Mouse (Mus musculus) brain, embryonic 18.5 days (tissue): ENCODE results near the gene H2-T23.
"Not testable (repeated sequence)": the region's sequence is repeated elsewhere in the genome, so short reads cannot be mapped to it uniquely, and the experiment has no call there.

Experiments
- DNase-seq: peaks from one replicate; pipeline ENCODE4 v3.0.0-alpha.2; 2012; ENCODE audit warnings: low read depth, low spot score

The H2-T23 gene

DNA sequence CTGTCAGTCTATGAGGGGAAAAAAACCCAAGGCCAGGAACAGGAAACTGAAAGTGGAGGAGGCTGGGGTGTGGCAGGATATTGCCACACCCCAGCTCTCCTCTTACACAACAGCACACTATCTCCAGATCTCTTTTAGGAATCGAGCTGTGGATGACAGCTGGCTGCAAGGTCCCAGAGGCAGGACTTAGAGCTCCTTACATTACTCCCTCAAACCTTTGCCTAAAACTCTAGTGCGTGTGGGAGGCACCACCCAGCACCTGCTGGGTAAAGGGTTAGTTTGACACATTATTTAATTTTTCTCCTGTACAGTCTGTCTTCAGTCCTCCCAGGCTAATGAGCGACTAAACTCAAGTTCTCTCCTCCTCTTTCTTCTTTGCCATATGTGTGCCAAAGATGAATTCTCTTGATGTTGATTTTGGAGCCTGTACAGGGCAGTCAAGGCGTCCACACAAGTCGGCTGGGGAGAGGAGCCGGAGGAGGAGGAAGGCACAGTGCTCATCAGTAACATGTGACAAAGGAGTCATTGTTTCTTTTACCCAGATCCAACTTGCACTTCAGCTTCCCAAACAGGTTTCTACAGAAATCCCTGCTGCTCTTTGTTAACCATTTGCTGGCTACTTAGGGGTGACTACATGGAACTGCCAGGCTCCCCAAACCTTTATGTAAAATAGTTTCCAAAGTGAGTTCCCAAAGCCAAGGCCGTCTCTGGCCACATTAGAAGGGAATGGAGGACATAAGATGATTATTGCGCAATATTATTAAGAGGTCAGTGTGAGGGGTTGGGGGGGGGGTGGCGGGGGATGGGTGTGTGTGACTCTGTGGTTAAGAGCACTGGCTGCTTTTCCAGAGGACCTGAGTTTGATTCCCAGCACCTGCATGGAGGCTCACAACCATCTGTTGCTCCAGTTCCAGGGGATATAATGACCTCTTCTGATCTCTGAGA lies 8.7 kb downstream of the H2-T23 start:
- no peak for DNase-seq

DNA sequence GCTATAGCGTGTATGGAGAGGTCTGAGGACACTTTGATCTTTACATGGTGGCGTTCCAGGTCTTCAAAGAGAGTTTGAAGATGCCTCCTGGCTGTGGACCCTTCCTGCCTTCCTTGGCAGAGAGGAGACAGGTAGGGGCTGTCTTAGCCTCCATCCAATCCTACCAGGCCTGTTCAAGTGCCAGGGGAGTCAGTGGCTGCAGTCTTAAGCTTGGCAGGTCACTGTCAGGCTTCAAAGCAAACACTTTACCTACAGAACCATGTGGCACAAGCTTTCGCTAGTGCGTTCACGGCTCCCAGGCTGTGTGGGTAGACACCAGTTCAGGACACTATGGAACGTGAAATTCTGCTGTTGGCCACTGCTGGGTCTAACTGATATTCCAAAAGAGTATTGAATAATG lies 9.7 kb downstream of the H2-T23 start:
- no peak for DNase-seq

DNA sequence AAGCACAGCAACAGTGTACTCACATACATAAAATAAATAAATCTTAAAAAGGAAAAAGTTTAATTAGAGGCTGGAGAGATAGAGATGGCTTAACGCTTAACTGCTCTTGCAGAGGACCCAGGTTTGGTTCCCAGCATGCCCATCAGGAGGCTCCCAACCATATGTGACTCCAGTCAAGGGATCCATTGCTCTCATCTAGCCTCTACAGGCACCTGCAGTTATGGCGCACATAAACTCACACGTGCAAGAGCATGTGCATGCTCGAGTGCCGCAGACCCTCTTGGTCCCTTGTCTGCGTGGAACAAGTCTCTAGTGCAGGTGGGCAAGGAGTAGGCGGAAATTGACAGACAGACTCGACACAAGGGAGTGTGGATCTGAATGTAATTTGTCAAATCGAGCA lies 10.6 kb downstream of the H2-T23 start:
- DNase-seq, result no peak

GRCm38 (mm10) chr17:36021309-36021708 lies 11.3 kb downstream of the H2-T23 start:
- no peak for DNase-seq

- no peak for DNase-seq
Measured at GRCm38 (mm10) chr17:36020191-36021073, 12.2 kb downstream of the H2-T23 start, which contains the start of gene H2-T24. Gene H2-T24, minus strand, starts transcription at chr17:36020560.

DNA sequence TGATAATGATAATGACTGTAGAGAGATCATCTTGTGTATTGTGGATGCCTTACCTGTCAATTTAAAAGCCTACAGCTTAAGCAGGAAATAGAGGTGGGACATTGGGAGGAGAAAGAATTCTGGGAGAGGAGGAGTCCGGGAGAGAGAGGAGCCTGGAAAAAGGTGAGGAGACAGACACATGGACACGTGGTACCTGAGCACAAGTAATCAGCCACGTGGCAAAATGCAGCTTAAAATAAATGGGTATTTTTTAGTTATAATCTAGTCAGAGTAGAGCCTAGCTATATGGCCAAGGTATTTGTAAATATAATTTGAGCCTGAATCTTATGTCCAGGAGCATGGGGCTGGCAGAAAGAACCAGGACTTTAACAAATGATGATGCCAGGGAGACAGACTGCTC lies 13.1 kb downstream of the H2-T23 start:
- no peak for DNase-seq

DNA sequence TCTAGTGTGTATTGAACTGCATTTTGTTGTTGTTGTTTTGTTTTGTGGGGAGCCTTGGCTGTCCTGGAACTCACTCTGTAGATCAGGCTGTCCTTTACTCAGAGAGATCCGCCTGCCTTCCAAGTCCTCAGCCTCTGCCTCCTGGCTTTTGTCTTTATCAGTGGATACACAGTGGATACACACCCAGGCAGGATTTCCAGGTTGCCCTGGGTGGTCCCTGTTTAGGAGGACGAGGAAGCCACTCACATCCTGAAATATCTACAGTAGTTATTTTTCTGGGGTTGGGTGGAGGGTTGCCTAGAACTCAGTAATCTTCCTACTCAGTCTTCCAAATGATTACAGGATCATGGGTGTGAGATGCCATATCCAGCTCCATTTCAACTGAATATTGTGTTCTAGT lies 13.7 kb downstream of the H2-T23 start:
- no peak for DNase-seq

- no peak for DNase-seq
Measured at GRCm38 (mm10) chr17:36017046-36017445, 15.6 kb downstream of the H2-T23 start.

- no peak for DNase-seq
Measured at GRCm38 (mm10) chr17:36014977-36015376, 17.7 kb downstream of the H2-T23 start.

GRCm38 (mm10) chr17:36004409-36004808 lies 28.2 kb downstream of the H2-T23 start:
- not testable (repeated sequence) for DNase-seq

DNA sequence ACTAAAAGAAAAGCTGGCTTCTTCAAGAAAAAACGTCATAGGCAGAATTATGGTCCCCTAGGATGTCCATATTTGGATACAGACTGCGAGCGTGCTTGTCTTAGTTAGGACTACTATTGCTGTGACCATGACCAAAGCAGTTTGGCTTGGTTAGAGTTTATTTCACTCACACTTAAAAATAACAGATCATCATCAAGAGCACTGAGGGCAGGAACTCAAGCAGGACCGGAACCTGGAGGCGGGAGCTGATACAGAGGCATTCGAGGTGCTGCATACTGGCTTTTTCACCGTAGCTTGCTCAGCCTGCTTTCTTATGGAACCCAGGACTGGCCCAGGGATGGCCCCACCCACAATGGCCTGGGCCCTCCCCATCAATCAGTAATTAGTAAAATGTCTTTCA lies 29.3 kb downstream of the H2-T23 start:
- DNase-seq, result no peak

DNA sequence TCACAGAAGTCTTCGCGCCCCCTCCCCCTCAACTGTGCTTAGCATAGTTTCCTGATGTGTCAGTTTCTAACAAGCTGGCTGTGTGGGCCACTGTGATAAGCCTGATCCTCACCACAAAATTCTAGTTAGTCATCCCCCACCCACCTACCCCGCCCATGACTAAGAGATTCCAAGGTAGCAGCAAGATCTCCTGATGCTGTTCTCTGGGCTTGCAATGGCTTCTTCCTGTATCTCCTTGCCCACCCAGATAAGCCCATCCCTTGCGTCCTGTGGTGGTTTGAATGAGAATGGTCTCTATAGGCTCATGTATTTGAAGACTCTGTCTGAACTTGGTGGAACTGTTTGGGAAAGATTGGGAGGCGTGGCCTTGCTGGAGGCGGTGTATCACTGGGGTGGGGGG lies 30.7 kb downstream of the H2-T23 start:
- no peak for DNase-seq

GRCm38 (mm10) chr17:36001121-36001897 lies 31.3 kb downstream of the H2-T23 start:
- DNase-seq, result no peak

DNA sequence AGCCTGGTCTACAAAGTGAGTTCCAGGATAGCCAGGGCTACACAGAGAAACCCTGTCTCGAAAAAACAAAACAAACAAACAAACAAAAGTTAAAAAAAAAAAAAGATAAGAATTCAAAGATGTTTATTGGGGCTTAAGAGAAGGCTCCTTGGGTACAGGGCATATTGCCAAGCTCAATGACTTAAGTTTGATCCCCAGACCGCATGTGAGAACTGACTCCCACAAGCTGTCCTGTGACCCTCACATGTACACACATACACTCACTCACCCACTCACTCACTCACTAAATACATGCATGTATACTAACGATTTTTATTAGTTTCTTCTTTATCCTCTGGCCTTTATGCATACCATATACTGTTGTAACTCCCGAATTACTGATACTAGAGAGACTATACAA lies 32.3 kb downstream of the H2-T23 start:
- no peak for DNase-seq

- no peak for DNase-seq
Measured at GRCm38 (mm10) chr17:35999356-35999755, 33.3 kb downstream of the H2-T23 start.

- DNase-seq, result no peak
Measured at GRCm38 (mm10) chr17:35998545-35999305, 33.9 kb downstream of the H2-T23 start.

DNA sequence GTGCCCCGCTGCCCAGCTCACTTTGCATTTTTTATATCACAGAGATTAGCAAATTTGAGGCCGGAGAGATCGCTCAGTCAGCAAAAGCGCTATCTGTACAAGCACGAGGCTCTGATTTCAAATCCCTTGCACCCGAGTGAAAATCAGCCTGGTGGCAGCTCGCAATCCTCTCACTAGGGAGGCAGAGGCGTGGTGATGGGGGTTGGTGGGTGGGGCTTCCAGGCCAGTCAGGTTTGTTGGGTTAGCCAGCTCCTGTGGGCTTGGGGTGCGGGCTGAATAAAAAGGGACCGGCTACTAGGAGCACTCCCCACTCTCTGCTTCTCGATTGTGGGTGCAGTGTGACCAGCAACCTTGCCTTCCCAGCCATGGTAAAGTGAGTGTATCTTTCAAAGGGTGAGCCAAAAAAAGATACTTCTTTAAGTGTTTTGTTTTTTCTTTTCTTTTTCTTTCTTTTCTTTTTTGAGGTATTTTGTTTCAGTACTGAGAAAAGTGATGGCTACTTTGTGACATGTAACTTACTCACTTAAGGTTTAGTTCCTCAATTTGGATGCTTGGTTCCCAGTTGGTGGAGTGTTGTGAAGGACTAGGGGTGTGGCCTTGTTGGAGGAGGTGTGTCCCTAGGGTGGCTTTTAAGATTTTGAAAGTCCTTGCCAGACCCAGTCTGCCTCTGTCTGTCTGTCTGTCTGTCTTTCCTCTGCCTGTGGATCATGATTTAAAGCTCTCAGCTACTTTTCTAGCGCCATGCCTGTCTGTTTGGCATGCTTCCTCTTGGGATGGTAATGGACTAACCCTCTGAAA lies 34.7 kb downstream of the H2-T23 start:
- no peak for DNase-seq

GRCm38 (mm10) chr17:35996949-35997348 lies 35.7 kb downstream of the H2-T23 start:
- peak; percentile 78 for DNase-seq

DNA sequence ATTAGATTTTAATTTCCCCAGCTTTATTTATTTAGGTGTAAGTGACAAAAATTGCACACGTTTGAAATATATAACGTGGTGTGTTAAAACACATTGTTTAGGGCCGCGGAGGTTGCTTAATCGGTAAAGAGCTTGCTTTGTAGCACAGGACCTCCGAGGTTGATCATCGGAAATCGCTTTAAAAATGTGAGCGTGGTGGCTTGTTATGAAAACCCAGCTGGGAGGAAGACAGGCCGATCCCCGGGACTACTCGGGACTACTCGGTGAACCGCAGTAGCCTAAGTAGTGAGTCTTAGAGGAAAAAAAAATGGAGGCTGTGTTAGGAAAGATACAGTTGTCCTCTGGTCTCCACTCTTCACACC lies 37.8 kb downstream of the H2-T23 start:
- DNase-seq, result no peak
